Mouse (Mus musculus): ENCODE results near the gene Fut2. TPM values are rescaled to one million over a fixed set of nuclear protein-coding genes. Genes with fewer than 3 reads are reported as not detected.

Gene Fut2
- total RNA-seq, 1 experiment from 2014 or later: not detected

DNA sequence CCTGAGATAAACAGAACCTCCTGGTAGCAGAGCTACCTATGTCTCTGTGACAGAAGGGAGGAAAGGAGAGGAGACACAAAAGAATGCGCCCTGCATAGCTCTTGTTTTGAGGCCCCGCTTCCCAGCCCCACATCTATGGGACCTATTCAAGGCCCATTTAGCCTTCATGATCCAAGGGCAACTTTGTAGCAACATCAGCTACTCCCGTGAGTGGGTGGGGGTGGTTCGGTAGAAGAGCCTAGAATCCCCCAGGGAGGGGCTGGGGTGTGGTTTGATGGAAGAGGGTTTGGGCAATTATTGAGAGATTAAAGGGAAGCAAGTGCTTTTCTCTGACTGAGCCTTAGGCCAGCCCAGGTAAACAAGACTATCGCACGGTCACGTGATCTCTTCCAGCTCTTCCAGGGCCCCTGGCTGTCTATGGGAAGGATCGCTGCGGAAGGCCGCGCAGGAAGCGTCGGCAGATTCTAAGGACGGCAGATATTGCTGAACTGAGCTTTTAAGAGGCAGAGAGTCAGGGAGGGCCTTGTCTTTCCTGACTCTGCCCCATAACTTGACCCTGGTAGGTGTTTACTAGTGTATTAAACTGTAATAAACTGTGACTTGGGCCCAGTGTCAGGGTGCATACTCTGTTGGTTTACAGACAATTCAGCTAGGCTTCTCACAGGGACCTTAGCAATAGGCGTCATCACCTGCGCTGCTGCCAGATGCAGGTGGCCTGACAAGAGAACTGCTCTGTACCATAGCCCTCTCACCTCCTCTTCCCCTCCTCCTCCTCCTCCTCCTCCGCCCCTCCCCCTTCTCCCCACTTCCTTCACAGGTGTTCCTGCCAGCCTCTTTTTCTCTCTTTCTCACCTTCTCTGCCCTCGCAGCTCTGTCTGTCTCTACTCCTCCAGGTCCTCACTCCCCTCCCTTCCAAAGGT, 67.0 kb downstream of the Fut2 start:
- no peak for DNase-seq

Other genes starting within 250 kb of the Fut2 start
- not detected in 2 replicates for gene Lhb, start 245.6 kb downstream of the Fut2 start, total RNA-seq (2021)
- gene Gys1, start 231.6 kb downstream of the Fut2 start, total RNA-seq (2021): 39.4 and 44.2 TPM in 2 replicates
- 50.7 and 51.6 TPM in 2 replicates for gene Ruvbl2, start 228.3 kb downstream of the Fut2 start, total RNA-seq (2021)
- 786 and 951 TPM in 2 replicates for gene Ftl1, start 206.5 kb downstream of the Fut2 start, total RNA-seq (2021)
- 61.4 and 68.8 TPM in 2 replicates for gene Bax, start 199.5 kb downstream of the Fut2 start, total RNA-seq (2021)
- gene Tulp2, start 184.5 kb downstream of the Fut2 start, total RNA-seq (2021): 0.46 and 0.67 TPM in 2 replicates
- gene Gm45808, start 179.6 kb downstream of the Fut2 start, total RNA-seq (2021): 21.0 and 40.1 TPM in 2 replicates
- gene Dhdh, start 177.6 kb downstream of the Fut2 start, total RNA-seq (2021): 62.3 and 75.5 TPM in 2 replicates
- 220 and 264 TPM in 2 replicates for gene Nucb1, start 156.0 kb downstream of the Fut2 start, total RNA-seq (2021)
- gene Ppp1r15a, start 140.1 kb downstream of the Fut2 start, total RNA-seq (2021): 28.0 and 29.6 TPM in 2 replicates
- 3.2 and 3.3 TPM in 2 replicates for gene Plekha4, start 140.1 kb downstream of the Fut2 start, total RNA-seq (2021)
- gene Hsd17b14, start 111.5 kb downstream of the Fut2 start, total RNA-seq (2021): 0.95 and 1.0 TPM in 2 replicates
- 218 and 244 TPM in 2 replicates for gene Bcat2, start 96.2 kb downstream of the Fut2 start, total RNA-seq (2021)
- not detected in 2 replicates for gene Fgf21, start 50.9 kb downstream of the Fut2 start, total RNA-seq (2021)
- not detected in 2 replicates for gene Fut1, start 49.1 kb downstream of the Fut2 start, total RNA-seq (2021)
- 0.36 TPM in 1 of 2 replicates, not detected in the other for gene Izumo1, start 44.6 kb downstream of the Fut2 start, total RNA-seq (2021)
- gene Rasip1, start 38.9 kb downstream of the Fut2 start, total RNA-seq (2021): 21.3 and 23.3 TPM in 2 replicates
- gene Mamstr, start 26.4 kb downstream of the Fut2 start, total RNA-seq (2021): 3.5 and 4.3 TPM in 2 replicates
- not detected in 2 replicates for gene Ntn5, start 17.6 kb upstream of the Fut2 start, total RNA-seq (2021)
- 0.39 TPM in 1 of 2 replicates, not detected in the other for gene Sec1, start 28.0 kb upstream of the Fut2 start, total RNA-seq (2021)
- 15.7 and 15.8 TPM in 2 replicates for gene Car11, start 33.4 kb upstream of the Fut2 start, total RNA-seq (2021)
- gene Dbp, start 38.7 kb upstream of the Fut2 start, total RNA-seq (2021): 282 and 444 TPM in 2 replicates
- gene Rpl18, start 49.1 kb upstream of the Fut2 start, total RNA-seq (2021): 964 and 1,249 TPM in 2 replicates
- 38.2 and 42.0 TPM in 2 replicates for gene Sphk2, start 51.6 kb upstream of the Fut2 start, total RNA-seq (2021)
- gene Fam83e, start 54.8 kb upstream of the Fut2 start, total RNA-seq (2021): 0.30 and 0.76 TPM in 2 replicates
- not detected in 2 replicates for gene Spaca4, start 59.4 kb upstream of the Fut2 start, total RNA-seq (2021)
- 10.0 and 14.8 TPM in 2 replicates for gene Lmtk3, start 117.3 kb upstream of the Fut2 start, total RNA-seq (2021)
- gene Sult2b1, start 118.3 kb upstream of the Fut2 start, total RNA-seq (2021): 0.90 and 1.1 TPM in 2 replicates
- gene Cyth2, start 148.2 kb upstream of the Fut2 start, total RNA-seq (2021): 114 and 134 TPM in 2 replicates
- gene Kcnj14, start 158.4 kb upstream of the Fut2 start, total RNA-seq (2021): 0.30 and 0.33 TPM in 2 replicates
- gene Grwd1, start 164.6 kb upstream of the Fut2 start, total RNA-seq (2021): 22.3 and 26.6 TPM in 2 replicates
- gene Kdelr1, start 206.4 kb upstream of the Fut2 start, total RNA-seq (2021): 140 and 141 TPM in 2 replicates
- gene Grin2d, start 212.0 kb upstream of the Fut2 start, total RNA-seq (2021): 0.43 and 1.2 TPM in 2 replicates
- gene Syngr4, start 230.3 kb upstream of the Fut2 start, total RNA-seq (2021): 0.70 TPM in 1 of 2 replicates, not detected in the other
- gene Tmem143, start 230.5 kb upstream of the Fut2 start, total RNA-seq (2021): 53.0 and 61.3 TPM in 2 replicates